Mouse (Mus musculus) liver, embryonic 14 days (tissue): ENCODE data around the gene Col28a1. TPM values are rescaled to one million over a fixed set of nuclear protein-coding genes. Genes with fewer than 3 reads are reported as not detected.

Source experiments
- polyA plus RNA-seq: library from polyadenylated mRNA; depleted of rRNA; stranded (reverse); fragments of >200 nt; gene quantifications from 2 replicates; pipeline ENCODE4 v1.2.3, GENCODE M21; 2012; rRNA removed

Col28a1 gene
- 0.03 and 0.06 TPM in 2 replicates for polyA plus RNA-seq

DNA sequence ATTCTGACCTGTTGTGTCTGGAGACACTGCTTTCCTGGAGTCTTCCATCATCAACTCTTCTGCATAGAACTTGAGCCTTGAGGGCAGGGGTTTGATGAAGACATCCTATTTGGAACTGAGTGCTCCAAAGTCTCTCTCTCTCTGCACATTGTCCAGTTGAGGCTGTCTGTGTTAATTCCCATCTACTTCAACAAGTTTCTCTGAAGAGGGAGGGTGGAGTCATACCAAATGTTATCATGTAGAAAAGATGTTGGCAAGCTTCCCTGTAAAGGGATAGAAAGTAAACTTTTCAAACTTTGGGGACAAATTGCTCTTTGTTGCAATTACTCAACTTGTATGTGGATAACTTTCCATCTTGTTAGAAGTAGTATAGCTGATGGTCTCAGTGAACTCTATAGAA, at the start of gene Col28a1:
TSS of gene Col28a1 (minus strand) at position 101 of the 400 bp plus-strand sequence.

DNA sequence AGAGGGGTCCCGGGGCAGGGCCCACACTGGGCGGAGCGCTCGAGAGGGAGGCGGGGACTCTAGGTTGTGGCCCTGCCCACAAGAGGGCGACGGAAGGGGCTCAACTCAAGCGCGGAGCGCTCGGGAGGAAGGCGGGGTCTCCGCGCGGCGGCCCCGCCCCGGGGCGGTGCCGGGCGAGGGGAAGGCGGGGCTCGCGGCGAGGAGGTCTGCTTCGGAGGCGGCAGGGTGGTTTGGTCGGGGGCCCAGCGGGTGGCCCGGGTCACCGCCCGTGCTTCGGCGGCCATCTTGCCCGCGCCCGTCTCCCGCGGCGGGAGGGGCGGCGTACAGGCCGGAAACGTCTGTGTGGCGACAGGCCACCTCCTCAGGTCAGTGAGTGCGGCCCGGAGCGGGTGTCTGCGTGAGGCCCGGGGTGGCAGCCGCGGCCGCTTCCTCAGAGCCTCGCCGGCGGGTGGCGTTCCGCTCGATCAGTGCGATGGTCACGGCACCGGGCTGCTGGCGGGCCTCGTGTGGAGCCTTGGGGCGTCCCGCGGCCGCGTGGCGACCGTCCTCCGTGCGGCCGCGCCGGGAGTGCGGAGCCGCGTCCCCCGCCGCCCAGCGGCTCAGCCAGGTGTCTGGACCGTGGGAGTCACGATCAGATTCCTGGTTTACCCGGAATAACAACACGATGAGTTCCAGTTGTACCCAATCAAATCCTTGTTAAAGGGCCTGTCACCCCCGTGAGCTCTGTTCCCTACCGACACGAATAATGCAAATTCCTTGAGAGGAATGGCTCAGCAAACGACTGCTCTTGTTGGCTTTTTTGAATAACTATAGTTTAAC, 16.8 kb upstream of the Col28a1 start, which contains the start of gene Mios:
TSS of gene Mios (plus strand) at position 176 of the 819 bp plus-strand sequence.

Other genes with a start within 250 kb of the Col28a1 start
- gene Mios, start 16.6 kb upstream of the Col28a1 start, polyA plus RNA-seq = 5.8 and 5.9 TPM in 2 replicates
- 57.1 and 60.7 TPM in 2 replicates for gene Rpa3, start 66.6 kb upstream of the Col28a1 start, polyA plus RNA-seq
- 7.2 and 9.5 TPM in 2 replicates for gene Umad1, start 66.7 kb upstream of the Col28a1 start, polyA plus RNA-seq
- gene Gm45062, start 66.8 kb upstream of the Col28a1 start, polyA plus RNA-seq = 1.7 and 2.4 TPM in 2 replicates